Mouse (Mus musculus) heart, adult 9 months (tissue): Measurements from ENCODE around the gene Slc26a6.

ENCODE experiments used
- DNase-seq, 2 experiments: peaks; one replicate each; pipeline ENCODE4 v3.0.0; 2022; ENCODE audit warnings: low spot score in 2 of 2

Gene Slc26a6

DNA sequence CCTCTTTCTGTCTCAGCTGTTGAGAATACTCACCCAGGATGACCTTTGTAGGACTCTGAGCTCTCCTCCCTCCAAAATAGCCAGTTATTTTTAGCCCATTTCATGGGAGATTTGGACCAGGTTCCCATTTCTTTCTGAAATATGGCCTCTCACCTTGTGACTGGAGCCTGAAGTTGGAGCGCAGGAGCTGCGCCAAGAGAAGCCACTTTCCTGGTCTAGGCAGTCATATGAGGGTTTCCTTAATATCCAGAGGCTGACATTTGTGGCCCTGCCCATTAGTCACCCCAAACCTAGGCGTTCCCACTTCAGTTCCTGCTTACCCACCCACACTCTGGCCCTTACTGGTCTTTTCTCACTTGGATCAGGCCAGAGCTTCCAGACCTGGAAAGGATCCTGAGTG is at the start of gene Slc26a6:
Slc26a6 (plus strand) TSS at position 308 of the 400 bp plus-strand sequence.
- peak; percentile 70 for DNase-seq

DNA sequence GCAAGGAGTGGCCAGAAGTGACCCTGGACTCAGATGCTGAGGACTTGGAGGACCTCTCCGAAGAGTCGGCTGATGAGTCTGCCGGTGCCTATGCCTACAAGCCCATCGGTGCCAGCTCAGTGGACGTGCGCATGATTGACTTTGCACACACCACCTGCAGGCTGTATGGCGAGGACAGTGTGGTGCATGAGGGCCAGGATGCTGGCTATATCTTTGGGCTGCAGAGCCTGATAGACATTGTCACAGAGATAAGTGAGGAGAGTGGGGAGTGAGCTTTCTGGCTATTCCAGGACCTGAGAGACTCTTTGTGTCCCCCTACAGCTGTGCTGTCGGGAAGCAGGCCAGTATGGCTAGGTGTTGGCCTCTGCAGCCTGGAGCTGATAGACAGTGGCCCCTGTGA is 47.3 kb upstream of the Slc26a6 start:
- no peak for DNase-seq

DNA sequence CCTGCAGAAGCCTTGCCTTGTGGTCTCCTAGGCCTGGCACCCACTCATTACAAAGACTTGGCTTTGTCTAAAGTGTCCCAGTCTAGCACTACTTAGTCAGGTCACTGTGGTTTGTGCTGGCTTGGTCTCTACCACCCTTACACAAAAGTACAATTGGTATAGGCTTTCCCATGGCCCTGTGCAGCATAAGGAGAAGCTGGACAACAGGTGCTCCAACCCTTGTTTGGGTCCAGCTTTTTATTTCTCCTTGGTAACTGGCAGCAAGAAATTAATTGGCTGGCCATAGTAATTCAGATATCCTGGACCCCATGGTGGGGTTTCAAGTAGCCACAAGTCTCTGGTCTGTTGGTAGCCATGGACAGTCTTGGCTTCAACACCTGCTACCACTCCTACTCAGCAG is 46.7 kb upstream of the Slc26a6 start:
- no peak for DNase-seq

DNA sequence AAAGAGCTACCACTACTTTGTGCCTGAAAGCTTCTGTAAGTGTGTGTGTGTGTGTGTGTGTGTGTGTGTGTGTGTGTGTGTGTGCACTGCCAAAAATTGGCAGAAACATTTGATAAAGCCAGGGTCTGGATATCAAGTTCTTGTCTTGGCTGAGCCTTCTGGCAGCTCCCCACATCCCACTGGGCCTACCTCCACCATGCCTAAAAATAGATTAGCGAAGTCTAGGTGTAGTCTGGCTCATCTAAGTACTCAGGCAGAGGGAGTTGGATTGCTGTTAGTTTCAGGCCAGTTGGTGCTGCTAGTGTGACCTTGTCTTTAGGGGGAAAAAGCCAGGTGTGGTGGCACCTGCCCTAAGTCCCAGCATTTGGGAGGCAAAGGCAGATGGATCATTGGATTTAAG is 46.3 kb upstream of the Slc26a6 start:
- peak; percentile 56 to 59 for DNase-seq

DNA sequence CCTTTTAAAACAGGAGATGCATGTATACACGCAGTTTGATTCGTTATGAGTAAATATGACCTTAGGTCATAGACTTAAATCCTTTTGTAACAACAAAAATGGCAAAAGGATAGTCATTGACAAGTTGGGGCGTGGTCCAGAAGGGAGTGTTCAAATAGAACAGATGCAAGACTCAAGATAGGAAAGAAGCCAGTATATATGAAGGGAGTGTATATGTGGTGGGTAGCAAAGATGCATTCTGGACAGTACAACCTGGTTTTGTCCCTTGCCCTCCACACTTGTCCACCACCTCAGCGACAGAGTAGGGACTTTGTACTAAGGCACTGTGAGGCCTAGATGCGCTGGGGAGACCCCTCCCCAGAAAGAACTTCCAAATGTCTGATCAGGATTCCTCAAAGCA is 45.4 kb upstream of the Slc26a6 start:
- no peak for DNase-seq

DNA sequence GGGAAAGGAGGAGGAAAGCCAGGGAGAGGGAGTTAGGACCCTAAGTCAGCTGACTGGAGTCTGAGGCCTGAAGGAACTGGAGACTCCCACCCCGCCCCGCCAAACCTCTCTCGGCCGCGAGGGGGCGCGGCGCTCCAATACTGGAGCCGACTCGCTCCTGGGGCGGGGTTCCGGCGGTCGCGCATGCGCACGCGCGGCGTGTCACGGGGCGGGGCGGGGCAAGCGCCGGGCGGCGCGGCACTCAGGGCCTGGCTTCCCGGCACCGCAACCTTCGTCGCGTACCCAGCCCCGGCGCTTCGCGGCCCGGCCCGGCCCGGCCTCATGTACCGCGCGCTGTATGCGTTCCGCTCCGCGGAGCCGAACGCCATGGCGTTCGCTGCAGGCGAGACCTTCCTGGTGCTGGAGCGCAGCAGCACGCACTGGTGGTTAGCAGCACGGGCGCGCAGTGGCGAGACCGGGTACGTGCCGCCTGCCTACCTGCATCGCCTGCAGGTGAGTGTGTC is 44.9 kb upstream of the Slc26a6 start, which contains the start of gene Nckipsd:
Nckipsd (plus strand) TSS at position 206 of the 503 bp plus-strand sequence.
- peak; percentile 88 to 93 for DNase-seq

DNA sequence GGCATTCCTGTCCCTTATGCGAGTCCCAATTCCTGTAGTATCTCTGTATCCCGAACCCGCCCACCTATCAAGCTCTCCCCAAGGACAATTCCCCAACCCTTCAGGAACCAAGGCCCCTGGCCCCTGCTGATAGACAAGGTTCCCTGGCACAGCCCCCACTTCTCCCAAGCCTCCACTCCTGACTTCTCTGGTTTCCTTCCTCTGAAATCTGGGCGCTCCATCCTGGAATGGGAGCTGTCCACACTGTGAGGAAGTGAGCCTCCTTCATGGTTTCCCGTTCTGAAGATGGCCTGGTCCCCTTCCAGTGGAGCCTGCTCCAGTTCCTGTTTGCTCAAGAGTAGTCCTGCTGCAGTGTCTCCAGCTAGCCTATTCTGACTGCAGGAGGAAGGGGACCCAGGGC is 43.9 kb upstream of the Slc26a6 start:
- peak in 1 of 2 experiments; percentile 61 for DNase-seq

DNA sequence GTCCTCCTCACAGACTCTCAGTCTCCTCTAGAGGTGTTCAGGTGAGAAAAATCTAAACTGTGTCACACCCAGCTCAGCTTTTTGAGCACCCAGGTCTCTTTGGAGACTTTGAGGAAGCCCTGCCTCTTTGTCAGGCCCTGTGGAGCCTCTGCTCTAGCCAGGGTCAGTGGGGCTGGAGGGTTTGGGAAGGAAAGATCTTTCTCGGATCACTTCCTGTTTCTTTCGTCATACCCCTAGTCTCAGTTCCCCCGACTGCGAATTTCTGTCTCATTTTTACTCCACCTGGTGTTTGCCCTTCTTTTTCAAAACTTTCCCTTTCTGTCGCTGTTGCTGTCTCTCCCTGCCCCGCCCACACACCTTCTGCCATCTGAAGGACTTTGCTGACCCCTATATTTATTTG is 43.4 kb upstream of the Slc26a6 start:
- DNase-seq: no peak

- DNase-seq: no peak
Measured at GRCm38 (mm10) chr9:108810516-108810915, 42.6 kb upstream of the Slc26a6 start.

GRCm38 (mm10) chr9:108815557-108815956 is 37.5 kb upstream of the Slc26a6 start:
- no peak for DNase-seq

DNA sequence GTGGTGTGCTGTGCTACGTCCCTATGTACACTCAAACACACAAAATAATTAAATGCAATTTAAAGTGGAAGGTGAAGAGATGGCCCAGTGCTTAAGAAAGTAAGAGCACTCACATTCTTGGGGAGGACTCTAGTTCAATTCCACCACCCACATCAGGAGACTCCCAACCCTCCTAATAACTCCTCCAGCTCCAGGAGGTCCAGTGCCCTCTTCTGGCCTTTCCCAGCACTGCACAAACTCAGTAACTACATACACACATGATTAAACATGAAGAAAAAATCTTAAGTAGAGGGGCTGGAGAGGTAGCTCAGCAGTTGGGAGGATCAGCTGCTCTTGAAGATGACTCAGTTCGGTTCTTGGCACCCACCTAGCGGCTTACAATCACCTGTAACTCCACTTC is 33.6 kb upstream of the Slc26a6 start:
- DNase-seq: peak in 1 of 2 experiments; percentile 32

DNA sequence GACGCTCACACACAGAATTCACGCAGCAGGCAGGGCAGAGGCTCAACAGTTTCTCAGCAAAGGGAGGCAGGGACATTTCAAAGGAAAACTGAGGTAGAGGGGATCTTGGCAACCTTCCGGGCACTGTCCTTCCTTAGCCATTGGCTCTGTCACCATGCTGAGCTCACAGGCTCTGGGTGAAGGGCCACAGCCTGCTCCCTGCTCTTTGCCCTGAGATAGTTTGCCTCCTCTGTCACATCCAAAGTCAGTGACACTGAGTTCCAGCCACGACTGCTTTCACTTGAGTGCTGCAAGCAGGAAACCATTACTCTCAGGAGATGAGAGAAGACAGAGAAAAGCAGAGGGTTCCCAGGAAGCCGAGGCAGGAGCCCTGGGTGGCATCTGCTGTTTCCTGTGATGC is 33.0 kb upstream of the Slc26a6 start:
- no peak for DNase-seq

- no peak for DNase-seq
Measured at GRCm38 (mm10) chr9:108824144-108824685, 28.9 kb upstream of the Slc26a6 start.

- no peak for DNase-seq
Measured at GRCm38 (mm10) chr9:108824755-108825413, 28.2 kb upstream of the Slc26a6 start.

DNA sequence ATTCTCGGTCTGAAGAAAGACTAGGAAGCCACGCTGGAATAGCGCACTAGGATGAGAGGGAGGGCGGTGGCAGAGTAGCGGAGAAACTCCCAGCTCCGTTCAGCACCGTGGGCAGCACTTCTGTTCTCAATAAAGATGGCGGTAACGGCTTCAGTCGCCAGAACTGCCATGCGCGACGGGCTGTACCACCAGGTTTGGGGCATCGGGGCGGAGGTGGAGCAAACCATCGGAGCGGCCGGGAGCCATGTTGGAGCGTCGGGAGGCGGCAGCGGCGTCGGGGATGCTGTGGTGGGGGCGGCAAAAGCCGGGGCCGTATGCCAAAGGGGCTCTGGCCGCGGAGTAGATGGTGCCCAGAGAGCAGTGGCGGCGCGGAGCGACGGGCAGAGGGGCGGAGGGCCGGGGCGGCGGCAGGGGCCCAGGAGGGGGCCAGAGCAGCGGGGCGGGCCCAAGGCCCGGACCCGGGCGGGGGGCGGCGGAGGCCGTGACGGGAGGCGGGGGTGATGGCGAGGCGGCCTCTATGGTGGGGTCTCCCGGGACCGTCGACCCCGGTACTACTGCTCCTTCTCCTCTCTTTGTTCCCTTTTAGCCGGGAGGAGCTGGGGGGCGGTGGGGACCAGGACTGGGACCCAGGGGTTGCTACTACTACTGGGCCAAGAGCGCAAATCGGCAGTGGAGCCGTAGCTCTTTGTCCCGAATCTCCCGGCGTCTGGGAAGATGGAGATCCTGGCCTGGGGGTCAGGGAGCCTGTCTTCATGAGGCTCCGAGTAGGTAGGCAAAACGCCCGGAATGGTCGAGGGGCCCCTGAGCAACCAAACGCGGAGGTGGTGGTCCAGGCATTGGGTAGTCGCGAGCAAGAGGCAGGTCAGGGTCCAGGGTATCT is 27.0 kb upstream of the Slc26a6 start, which contains the start of gene Celsr3:
Celsr3 (plus strand) TSS at position 501 of the 880 bp plus-strand sequence.
- no peak for DNase-seq

DNA sequence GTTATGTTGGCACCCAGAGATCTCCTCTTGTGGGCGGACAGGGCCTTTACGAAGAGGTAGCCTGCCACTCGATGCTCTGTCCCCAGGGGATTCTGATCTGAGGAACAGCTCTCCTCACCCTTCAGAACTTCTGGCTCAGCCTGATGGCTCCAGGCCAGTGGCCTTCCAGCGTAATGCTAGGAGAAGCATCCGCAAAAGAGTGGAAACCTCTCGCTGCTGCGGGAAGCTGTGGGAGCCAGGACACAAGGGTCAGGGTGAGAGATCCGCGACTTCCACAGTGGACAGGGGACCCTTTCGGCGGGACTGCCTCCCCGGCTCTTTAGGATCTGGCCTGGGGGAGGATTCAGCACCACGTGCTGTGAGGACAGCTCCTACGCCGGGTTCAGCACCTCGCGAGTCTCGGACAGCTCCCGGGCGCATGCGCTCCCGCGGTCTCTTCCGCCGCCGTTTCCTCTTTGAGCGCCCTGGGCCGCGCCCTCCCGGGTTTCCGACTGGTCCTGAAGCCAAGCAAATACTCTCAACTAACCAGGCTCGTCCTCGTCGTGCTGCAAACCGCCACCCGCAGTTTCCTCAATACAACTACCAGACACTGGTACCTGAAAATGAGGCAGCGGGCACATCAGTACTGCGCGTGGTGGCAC is 26.3 kb upstream of the Slc26a6 start:
- DNase-seq: peak; percentile 51 to 66

DNA sequence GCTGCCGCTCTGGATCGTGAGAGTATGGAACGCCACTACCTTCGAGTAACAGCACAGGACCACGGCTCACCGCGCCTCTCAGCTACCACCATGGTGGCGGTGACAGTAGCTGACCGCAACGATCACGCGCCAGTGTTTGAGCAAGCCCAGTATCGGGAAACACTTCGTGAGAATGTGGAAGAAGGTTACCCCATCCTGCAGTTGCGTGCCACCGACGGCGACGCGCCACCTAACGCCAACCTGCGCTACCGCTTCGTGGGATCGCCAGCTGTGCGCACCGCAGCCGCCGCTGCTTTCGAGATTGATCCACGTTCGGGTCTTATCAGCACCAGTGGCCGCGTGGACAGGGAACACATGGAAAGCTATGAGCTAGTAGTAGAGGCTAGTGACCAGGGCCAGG is 25.6 kb upstream of the Slc26a6 start:
- no peak for DNase-seq

DNA sequence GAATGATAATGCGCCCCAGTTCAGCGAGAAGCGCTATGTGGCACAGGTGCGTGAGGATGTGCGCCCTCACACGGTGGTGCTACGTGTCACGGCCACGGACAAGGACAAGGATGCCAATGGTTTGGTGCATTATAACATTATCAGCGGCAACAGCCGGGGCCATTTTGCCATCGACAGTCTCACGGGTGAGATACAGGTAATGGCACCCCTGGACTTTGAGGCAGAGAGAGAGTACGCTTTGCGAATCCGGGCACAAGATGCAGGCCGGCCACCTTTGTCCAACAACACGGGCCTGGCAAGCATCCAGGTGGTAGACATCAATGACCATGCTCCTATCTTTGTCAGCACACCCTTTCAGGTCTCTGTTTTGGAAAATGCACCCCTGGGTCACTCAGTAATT is 25.2 kb upstream of the Slc26a6 start:
- DNase-seq: no peak

- DNase-seq: no peak
Measured at GRCm38 (mm10) chr9:108831637-108832036, 21.4 kb upstream of the Slc26a6 start.

DNA sequence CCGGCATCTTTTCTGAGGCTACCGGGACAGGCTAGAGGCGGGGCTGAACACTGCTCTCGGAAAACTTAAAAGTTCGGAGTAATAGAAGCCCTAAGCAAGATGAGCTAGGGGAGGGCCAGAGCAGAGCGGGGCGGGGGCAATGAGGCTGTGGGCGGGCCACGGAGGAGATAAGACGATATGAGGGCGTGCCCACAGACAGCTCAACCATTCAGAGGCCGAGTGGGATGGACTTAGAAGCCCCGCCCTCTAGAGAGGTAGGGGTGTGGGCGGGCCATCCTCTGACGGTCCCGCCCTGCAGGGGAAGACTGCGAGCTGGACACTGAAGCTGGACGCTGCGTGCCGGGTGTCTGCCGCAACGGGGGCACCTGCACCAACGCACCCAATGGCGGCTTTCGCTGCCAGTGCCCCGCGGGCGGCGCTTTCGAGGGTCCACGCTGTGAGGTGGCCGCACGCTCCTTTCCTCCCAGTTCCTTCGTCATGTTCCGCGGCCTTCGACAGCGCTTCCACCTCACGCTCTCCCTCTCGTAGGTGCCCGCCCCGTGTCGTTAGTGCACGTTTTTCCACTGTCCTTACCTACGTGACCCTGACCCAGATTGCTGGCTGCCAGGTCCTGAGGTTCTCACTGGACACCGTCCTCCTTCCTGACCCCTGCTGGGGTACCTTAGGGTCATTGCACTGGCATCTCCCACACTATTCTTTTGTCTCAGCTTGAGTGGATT is 20.5 kb upstream of the Slc26a6 start:
- peak; percentile 83 to 86 for DNase-seq

GRCm38 (mm10) chr9:108842989-108843388 is 10.1 kb upstream of the Slc26a6 start:
- peak; percentile 44 to 51 for DNase-seq
